Mouse (Mus musculus) right cerebral cortex, postnatal 10 days (tissue): ENCODE measurements around the gene Invs.
"Not testable (repeated sequence)": the region's sequence is repeated elsewhere in the genome, so short reads cannot be mapped to it uniquely, and the experiment has no call there.

Source experiments
- DNase-seq, 2 experiments: peaks; one replicate each; pipeline ENCODE4 v3.0.0; 2021; ENCODE audit warnings: low spot score in 2 of 2

Invs gene

GRCm38 (mm10) chr4:48327192-48327591 is 47.6 kb downstream of the Invs start:
- DNase-seq: no peak

GRCm38 (mm10) chr4:48328042-48328441 is 48.5 kb downstream of the Invs start:
- no peak for DNase-seq

- DNase-seq: no peak
Measured at GRCm38 (mm10) chr4:48332453-48333051, 53.0 kb downstream of the Invs start.

- no peak for DNase-seq
Measured at GRCm38 (mm10) chr4:48334927-48335763, 55.6 kb downstream of the Invs start.

GRCm38 (mm10) chr4:48342705-48343104 is 63.1 kb downstream of the Invs start:
- no peak for DNase-seq

GRCm38 (mm10) chr4:48362367-48362766 is 82.8 kb downstream of the Invs start:
- DNase-seq: no peak

GRCm38 (mm10) chr4:48371037-48371436 is 91.5 kb downstream of the Invs start:
- peak in 1 of 2 experiments; percentile 41 for DNase-seq

- DNase-seq: peak; percentile 82 to 89
Measured at GRCm38 (mm10) chr4:48380940-48381339, 101.4 kb downstream of the Invs start.

GRCm38 (mm10) chr4:48382506-48382905 is 102.9 kb downstream of the Invs start:
- DNase-seq: no peak

GRCm38 (mm10) chr4:48396949-48397348 is 117.4 kb downstream of the Invs start:
- no peak for DNase-seq

- no peak for DNase-seq
Measured at GRCm38 (mm10) chr4:48403066-48403640, 123.6 kb downstream of the Invs start.

GRCm38 (mm10) chr4:48405724-48406491 is 126.3 kb downstream of the Invs start:
- DNase-seq: not testable (repeated sequence)

- DNase-seq: peak; percentile 62 to 78
Measured at GRCm38 (mm10) chr4:48407350-48408039, 127.9 kb downstream of the Invs start.

GRCm38 (mm10) chr4:48413473-48413872 is 133.9 kb downstream of the Invs start:
- no peak for DNase-seq

GRCm38 (mm10) chr4:48415838-48416335 is 136.3 kb downstream of the Invs start:
- DNase-seq: no peak

GRCm38 (mm10) chr4:48418831-48419468 is 139.4 kb downstream of the Invs start:
- no peak for DNase-seq

- DNase-seq: no peak
Measured at GRCm38 (mm10) chr4:48422633-48423032, 143.1 kb downstream of the Invs start.

GRCm38 (mm10) chr4:48423738-48424137 is 144.2 kb downstream of the Invs start:
- no peak for DNase-seq

- DNase-seq: no peak
Measured at GRCm38 (mm10) chr4:48427413-48427812, 147.9 kb downstream of the Invs start.

- no peak for DNase-seq
Measured at GRCm38 (mm10) chr4:48428054-48428453, 148.5 kb downstream of the Invs start.
